Mouse (Mus musculus): ENCODE measurements at regions not wholly inside any gene's neighbourhood (a gene's known extent, or its start where the extent isn't known, plus 50 kb on each side); places are given as distances from the start of the nearest gene placed in this dataset.
A peak's percentile ranks its signal among the peaks of the same experiment; 100 is the strongest.

GRCm38 (mm10) chr16:10063491-10063890 lies 68.1 kb upstream of the Grin2a start:
- no peaks in the 10 kb centered on the region for H3K4me1 ChIP-seq (ENCODE audit: insufficient read depth)
- ATAC-seq (ENCODE audit: insufficient read depth), result no peak
- H3K36me3 ChIP-seq (ENCODE audit: insufficient read depth), result no peaks in the 10 kb centered on the region
- no peak overlapping the region for H3K4me3 ChIP-seq (ENCODE audit: low read depth, low read length)
- H3K27me3 ChIP-seq (ENCODE audit: insufficient read depth, low read length), result no peaks in the 10 kb centered on the region
- no peak for DNase-seq
- 59% methylated on average over 8 of the region's 8 CpGs for WGBS
- H3K9me3 ChIP-seq (ENCODE audit: low read depth, low read length), result no peaks in the 10 kb centered on the region
- H3K27ac ChIP-seq (ENCODE audit: low read depth), result no peak overlapping the region
- no peak overlapping the region for H3K4me2 ChIP-seq
- TF ChIP-seq CTCF (IDR thresholded peaks at IDR 0.05; ENCODE audit: low read depth), result no peak
- no peak overlapping the region for H3K9ac ChIP-seq

- H3K9ac ChIP-seq, result no peak overlapping the region
- H3K4me1 ChIP-seq (ENCODE audit: insufficient read depth), result no peaks in the 10 kb centered on the region
- no peaks in the 10 kb centered on the region for H3K36me3 ChIP-seq (ENCODE audit: insufficient read depth)
- H3K27me3 ChIP-seq (ENCODE audit: insufficient read depth, low read length), result no peaks in the 10 kb centered on the region
- ATAC-seq (ENCODE audit: insufficient read depth), result peak; percentile 95
- H3K4me3 ChIP-seq (ENCODE audit: low read depth, low read length), result no peak overlapping the region
- 42% methylated on average over 4 of the region's 4 CpGs for WGBS
- no peak overlapping the region for H3K4me2 ChIP-seq
- peak; percentile 87 for DNase-seq
- TF ChIP-seq CTCF (IDR thresholded peaks at IDR 0.05; ENCODE audit: low read depth), result no peak
- H3K27ac ChIP-seq (ENCODE audit: low read depth), result no peak overlapping the region
- no peaks in the 10 kb centered on the region for H3K9me3 ChIP-seq (ENCODE audit: low read depth, low read length)
Measured at GRCm38 (mm10) chr16:10058094-10058493, 62.7 kb upstream of the Grin2a start.
